Mouse (Mus musculus): ENCODE data around the gene Gars. TPM values are rescaled to one million over a fixed set of nuclear protein-coding genes. Genes with fewer than 3 reads are reported as not detected.

Gene Gars
- polyA plus RNA-seq (2015; fragmentation: Nextera tagmentation; extraction: Ambion mirVana), result 149 and 156 TPM in 2 replicates

- WGBS, result under 1% methylated on average over 70 of the region's 87 CpGs
Observed at GRCm38 (mm10) chr6:55037799-55038670, at the start of gene Gars. Gene Gars (plus strand): TSS chr6:55038007.

GRCm38 (mm10) chr6:54988141-54988540 is 49.7 kb upstream of the Gars start:
- Histone ChIP-seq H3K4me2 (no peak overlapping the region), H3K4me1 (peaks cover 6% of the 10 kb centered on the region; the same call in 1 of the 2 replicates), H3K27ac (no peak overlapping the region), H3K4me3 (no peak overlapping the region), H3K27me3 (no peaks in the 10 kb centered on the region), H3K9ac (no peak overlapping the region), H3K36me3 (no peaks in the 10 kb centered on the region), H3K9me3 (no peaks in the 10 kb centered on the region)
- no peak for ATAC-seq (ENCODE audit: insufficient number of reproducible peaks, low FRiP score, low TSS enrichment, low read depth)
- 89% methylated on average over 6 of the region's 6 CpGs for WGBS

More at GRCm38 (mm10) chr6:55037799-55038670, at the start of gene Gars:
- Histone ChIP-seq H3K27me3 (no peaks in the 10 kb centered on the region), H3K27ac (peak within 1 kb of the TSS; percentile 92), H3K9me3 (no peaks in the 10 kb centered on the region), H3K9ac (peak within 1 kb of the TSS; percentile 95), H3K4me1 (peaks cover 17% of the 10 kb centered on the region), H3K4me2 (peak within 1 kb of the TSS; percentile 66), H3K4me3 (peak within 1 kb of the TSS; percentile 99), H3K36me3 (no peaks in the 10 kb centered on the region)
- ATAC-seq (ENCODE audit: insufficient number of reproducible peaks, low FRiP score, low TSS enrichment, low read depth), result peak; percentile 81

- ATAC-seq (ENCODE audit: insufficient number of reproducible peaks, low FRiP score, low TSS enrichment, low read depth), result no peak
- Histone ChIP-seq H3K4me3 (no peak overlapping the region), H3K4me2 (no peak overlapping the region), H3K4me1 (peaks cover 6% of the 10 kb centered on the region; the same call in 1 of the 2 replicates), H3K36me3 (no peaks in the 10 kb centered on the region), H3K27me3 (no peaks in the 10 kb centered on the region), H3K27ac (no peak overlapping the region), H3K9me3 (no peaks in the 10 kb centered on the region), H3K9ac (no peak overlapping the region)
- 83% methylated on average over 2 of the region's 2 CpGs for WGBS
Observed at GRCm38 (mm10) chr6:54991189-54991588, 46.6 kb upstream of the Gars start.

GRCm38 (mm10) chr6:54992141-54992540 is 45.7 kb upstream of the Gars start:
- no peak for ATAC-seq (ENCODE audit: insufficient number of reproducible peaks, low FRiP score, low TSS enrichment, low read depth)
- WGBS, result 6% methylated on average over 7 of the region's 7 CpGs
- no peak overlapping the region for H3K27ac ChIP-seq

GRCm38 (mm10) chr6:54992734-54993260 is 45.0 kb upstream of the Gars start, which contains the start of gene Ggct:
Gene Ggct (minus strand): TSS chr6:54992950.
- Histone ChIP-seq H3K4me1 (peaks cover 6% of the 10 kb centered on the region; the same call in 1 of the 2 replicates), H3K4me2 (peak within 1 kb of the TSS; percentile 94), H3K27ac (peak within 1 kb of the TSS; percentile 50; the same call in 1 of the 2 replicates), H3K9me3 (no peaks in the 10 kb centered on the region), H3K4me3 (peak within 1 kb of the TSS; percentile 51), H3K9ac (peak within 1 kb of the TSS; percentile 39; the same call in 1 of the 2 replicates), H3K36me3 (no peaks in the 10 kb centered on the region), H3K27me3 (no peaks in the 10 kb centered on the region)
- WGBS, result under 1% methylated on average over 41 of the region's 41 CpGs
- ATAC-seq (ENCODE audit: insufficient number of reproducible peaks, low FRiP score, low TSS enrichment, low read depth), result peak; percentile 100

More at GRCm38 (mm10) chr6:54992141-54992540, 45.7 kb upstream of the Gars start:
- Histone ChIP-seq H3K4me1 (peaks cover 6% of the 10 kb centered on the region; the same call in 1 of the 2 replicates), H3K4me3 (peak overlapping the region; percentile 51), H3K9me3 (no peaks in the 10 kb centered on the region), H3K27me3 (no peaks in the 10 kb centered on the region), H3K36me3 (no peaks in the 10 kb centered on the region), H3K9ac (peak overlapping the region; percentile 39; the same call in 1 of the 2 replicates), H3K4me2 (peak overlapping the region; percentile 94)

GRCm38 (mm10) chr6:54996361-54996760 is 41.4 kb upstream of the Gars start:
- Histone ChIP-seq H3K27ac (no peak overlapping the region), H3K4me2 (no peak overlapping the region), H3K27me3 (no peaks in the 10 kb centered on the region), H3K4me3 (no peak overlapping the region), H3K36me3 (no peaks in the 10 kb centered on the region), H3K9me3 (no peaks in the 10 kb centered on the region), H3K9ac (no peak overlapping the region), H3K4me1 (peaks cover 6% of the 10 kb centered on the region; the same call in 1 of the 2 replicates)
- ATAC-seq (ENCODE audit: insufficient number of reproducible peaks, low FRiP score, low TSS enrichment, low read depth), result no peak
- WGBS, result 94% methylated on average over 3 of the region's 3 CpGs

GRCm38 (mm10) chr6:54997726-54998125 is 40.1 kb upstream of the Gars start:
- no peaks in the 10 kb centered on the region for H3K27me3 ChIP-seq
- H3K4me3 ChIP-seq, result no peak overlapping the region
- no peaks in the 10 kb centered on the region for H3K4me1 ChIP-seq
- H3K9me3 ChIP-seq, result no peaks in the 10 kb centered on the region
- H3K27ac ChIP-seq, result no peak overlapping the region
- H3K36me3 ChIP-seq, result no peaks in the 10 kb centered on the region
- 81% methylated on average over 6 of the region's 6 CpGs for WGBS
- no peak overlapping the region for H3K9ac ChIP-seq
- no peak overlapping the region for H3K4me2 ChIP-seq
- no peak for ATAC-seq (ENCODE audit: insufficient number of reproducible peaks, low FRiP score, low TSS enrichment, low read depth)

- Histone ChIP-seq H3K27me3 (no peaks in the 10 kb centered on the region), H3K36me3 (no peaks in the 10 kb centered on the region), H3K9ac (no peak overlapping the region), H3K27ac (no peak overlapping the region), H3K4me3 (no peak overlapping the region), H3K4me1 (no peaks in the 10 kb centered on the region), H3K4me2 (no peak overlapping the region), H3K9me3 (no peaks in the 10 kb centered on the region)
- ATAC-seq (ENCODE audit: insufficient number of reproducible peaks, low FRiP score, low TSS enrichment, low read depth), result no peak
- WGBS, result 73% methylated on average over 4 of the region's 4 CpGs
Observed at GRCm38 (mm10) chr6:55001320-55001719, 36.5 kb upstream of the Gars start.

GRCm38 (mm10) chr6:55002438-55002837 is 35.4 kb upstream of the Gars start:
- no peaks in the 10 kb centered on the region for H3K9me3 ChIP-seq
- H3K4me2 ChIP-seq, result no peak overlapping the region
- ATAC-seq (ENCODE audit: insufficient number of reproducible peaks, low FRiP score, low TSS enrichment, low read depth), result no peak
- H3K27ac ChIP-seq, result no peak overlapping the region
- WGBS, result 56% methylated on average over 4 of the region's 4 CpGs
- H3K9ac ChIP-seq, result no peak overlapping the region
- no peaks in the 10 kb centered on the region for H3K27me3 ChIP-seq
- no peaks in the 10 kb centered on the region for H3K36me3 ChIP-seq
- H3K4me1 ChIP-seq, result no peaks in the 10 kb centered on the region
- no peak overlapping the region for H3K4me3 ChIP-seq

GRCm38 (mm10) chr6:55003559-55003958 is 34.2 kb upstream of the Gars start:
- no peak overlapping the region for H3K4me2 ChIP-seq
- no peaks in the 10 kb centered on the region for H3K9me3 ChIP-seq
- no peak overlapping the region for H3K27ac ChIP-seq
- no peak overlapping the region for H3K9ac ChIP-seq
- no peaks in the 10 kb centered on the region for H3K4me1 ChIP-seq
- no peak overlapping the region for H3K4me3 ChIP-seq
- no peaks in the 10 kb centered on the region for H3K27me3 ChIP-seq
- H3K36me3 ChIP-seq, result no peaks in the 10 kb centered on the region
- 61% methylated on average over 4 of the region's 4 CpGs for WGBS
- no peak for ATAC-seq (ENCODE audit: insufficient number of reproducible peaks, low FRiP score, low TSS enrichment, low read depth)

- Histone ChIP-seq H3K9me3 (no peaks in the 10 kb centered on the region), H3K36me3 (no peaks in the 10 kb centered on the region), H3K4me3 (no peak overlapping the region), H3K4me2 (no peak overlapping the region), H3K27me3 (peaks cover 4% of the 10 kb centered on the region; the same call in 1 of the 2 replicates), H3K9ac (no peak overlapping the region), H3K27ac (no peak overlapping the region), H3K4me1 (no peaks in the 10 kb centered on the region)
- no peak for ATAC-seq (ENCODE audit: insufficient number of reproducible peaks, low FRiP score, low TSS enrichment, low read depth)
- whole genome bisulfite sequencing, result 82% methylated on average over 8 of the region's 8 CpGs
Observed at GRCm38 (mm10) chr6:55008401-55008800, 29.4 kb upstream of the Gars start.
